In the genomic region with DNA sequence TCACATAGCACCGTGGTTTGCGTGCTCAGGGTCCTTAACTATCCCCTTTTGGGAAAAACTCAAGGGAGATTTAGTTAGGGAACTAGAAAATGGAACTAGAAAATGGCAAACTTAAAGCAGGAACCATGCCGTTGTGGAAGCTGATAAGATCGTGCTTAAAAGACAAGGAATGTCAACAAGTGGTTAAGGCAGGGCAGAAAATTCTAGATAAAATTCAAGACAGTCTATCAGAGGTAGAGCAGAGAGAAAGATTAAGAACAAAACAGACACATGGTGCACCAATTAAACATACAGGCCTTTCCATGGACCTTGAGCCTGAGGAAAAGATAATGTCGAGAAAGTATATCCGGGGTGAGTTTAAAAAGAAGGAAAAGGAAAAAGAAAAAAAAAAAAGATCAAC, we compare ENCODE assay signal across 23 mouse cellular contexts. TPM values are rescaled to one million over a fixed set of nuclear protein-coding genes. Genes with fewer than 3 reads are reported as not detected.
"Had no signal": no experiment of that assay in that cellular context is flagged by ENCODE, and none has a peak within 500 bp of the region (broad histone marks: within the 10 kb centered on the region; RNA-seq: fewer than 3 reads in every experiment).

No protein-coding gene starts in this region.

- H3K9ac ChIP-seq: neural tube, embryonic 13.5 days; neural tube, embryonic 15.5 days; stomach, embryonic 15.5 days had no signal

- H3K4me2 ChIP-seq: neural tube, embryonic 13.5 days; neural tube, embryonic 15.5 days; stomach, embryonic 15.5 days had no signal

- H3K27ac ChIP-seq: neural tube, embryonic 13.5 days; neural tube, embryonic 15.5 days; stomach, embryonic 15.5 days; stomach, postnatal 0 days had no signal

- H3K36me3 ChIP-seq: neural tube, embryonic 13.5 days; neural tube, embryonic 15.5 days; stomach, embryonic 15.5 days had no signal

- DNase-seq: retina, postnatal 1 day; right cerebral cortex, adult 18-20 months; right cerebral cortex, postnatal 14 days; right cerebral cortex, postnatal 25 days; right cerebral cortex, postnatal 4 days; spleen, adult 18-20 months; thymus, adult 18-20 months; thymus, adult 2 months; thymus, postnatal 14 days; thymus, postnatal 25 days; thymus, postnatal 36 days; thymus, postnatal 4 days had no signal

- H3K4me3 ChIP-seq: neural tube, embryonic 13.5 days; neural tube, embryonic 15.5 days; stomach, embryonic 15.5 days had no signal

- H3K9me3 ChIP-seq: stomach, embryonic 15.5 days had no signal

- H3K4me1 ChIP-seq: neural tube, embryonic 13.5 days; neural tube, embryonic 15.5 days; stomach, embryonic 15.5 days had no signal

- H3K27me3 ChIP-seq: neural tube, embryonic 13.5 days; neural tube, embryonic 15.5 days; stomach, embryonic 15.5 days had no signal

RNA-seq across cellular contexts. Expression of gene 4930558C23Rik, which starts 15.2 kb away (rescaled TPM):
- total RNA-seq: neutrophil, adult 5-6 weeks had no signal
- polyA plus RNA-seq: neural tube, embryonic 13.5 days; neural tube, embryonic 14.5 days; neural tube, embryonic 15.5 days; small intestine, adult 2 months; spleen, adult 2 months; stomach, embryonic 14.5 days; stomach, embryonic 15.5 days; thymus, adult 2 months; thymus, postnatal 0 days; urinary bladder, adult 2 months had no signal
